Mouse (Mus musculus): ENCODE measurements around the gene Kcnh7. TPM values are rescaled to one million over a fixed set of nuclear protein-coding genes. Genes with fewer than 3 reads are reported as not detected.

Gene Kcnh7
- polyA plus RNA-seq, 1 experiment from 2014 or later: 0.66 TPM

DNA sequence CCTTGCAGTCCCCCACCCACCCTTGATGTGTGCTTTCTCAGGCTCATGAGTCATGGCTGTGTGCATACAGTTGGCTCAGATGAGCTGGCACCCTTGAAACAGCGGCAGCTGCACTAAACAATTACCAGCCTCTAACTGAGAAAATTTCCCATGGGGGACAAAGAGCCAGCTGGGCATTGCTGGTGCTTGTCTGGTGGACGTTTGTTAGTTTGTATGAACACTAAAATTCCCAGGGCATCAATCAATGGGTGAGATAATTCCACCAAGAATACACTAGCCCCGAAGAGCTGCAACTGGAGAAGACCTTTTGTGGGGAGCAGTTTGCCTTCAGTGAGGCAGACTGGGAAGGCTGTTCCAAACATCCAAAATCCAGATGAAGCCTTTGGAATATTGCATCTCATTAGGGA is 376.6 kb downstream of the Kcnh7 start:
- H3K9me3 ChIP-seq (ENCODE audit: control insufficient read depth, low read length): no peaks in the 10 kb centered on the region
- ATAC-seq (replicated peaks; ENCODE audit: low FRiP score, low TSS enrichment, low read depth) (0 out of 2 replicates have a peak, but pooled peaks have one; percentile 55), DNase-seq (ENCODE audit: low spot score) (peak; percentile 51)
- no peak overlapping the region for H3K4me2 ChIP-seq (ENCODE audit: low read length)
- H3K4me3 ChIP-seq (ENCODE audit: low read depth, low read length): no peak overlapping the region
- H3K4me1 ChIP-seq (replicated peaks; ENCODE audit: control insufficient read depth, insufficient read depth, low read length): no peaks in the 10 kb centered on the region
- H3K27me3 ChIP-seq (replicated peaks; ENCODE audit: control insufficient read depth, insufficient read depth, low read length): no peaks in the 10 kb centered on the region
- H3K9ac ChIP-seq (ENCODE audit: low read length): no peak overlapping the region
- H3K27ac ChIP-seq (ENCODE audit: low read depth): no peak overlapping the region
- H3K36me3 ChIP-seq (ENCODE audit: control insufficient read depth, insufficient read depth, low read length): no peaks in the 10 kb centered on the region
- whole genome bisulfite sequencing: 50% methylated on average over 3 of the region's 3 CpGs

DNA sequence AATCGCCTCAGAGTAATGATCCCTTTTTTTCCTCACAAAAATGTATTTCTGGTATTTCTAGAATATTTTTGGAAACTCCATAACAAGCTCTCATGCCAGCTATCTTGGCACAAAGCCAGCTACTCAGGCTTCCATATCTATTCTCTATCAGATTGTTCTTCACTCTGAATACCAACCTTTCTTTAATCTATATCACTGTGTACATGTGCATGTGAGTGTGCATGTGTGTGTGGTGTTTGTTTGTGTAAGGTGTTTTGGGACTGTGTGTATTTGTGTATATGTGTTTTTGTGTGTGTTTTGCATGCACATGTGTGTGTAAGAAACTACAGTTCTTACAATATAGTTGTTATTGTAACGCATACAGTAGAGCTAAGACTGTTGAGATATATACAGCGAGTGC is 377.2 kb downstream of the Kcnh7 start:
- H3K4me2 ChIP-seq (ENCODE audit: low read length): no peak overlapping the region
- no peaks in the 10 kb centered on the region for H3K27me3 ChIP-seq (replicated peaks; ENCODE audit: control insufficient read depth, insufficient read depth, low read length)
- no peak overlapping the region for H3K4me3 ChIP-seq (ENCODE audit: low read depth, low read length)
- no peaks in the 10 kb centered on the region for H3K36me3 ChIP-seq (ENCODE audit: control insufficient read depth, insufficient read depth, low read length)
- no peak for DNase-seq (ENCODE audit: low spot score)
- ATAC-seq (replicated peaks; ENCODE audit: low FRiP score, low TSS enrichment, low read depth): no peak
- H3K4me1 ChIP-seq (replicated peaks; ENCODE audit: control insufficient read depth, insufficient read depth, low read length): no peaks in the 10 kb centered on the region
- H3K27ac ChIP-seq (ENCODE audit: low read depth): no peak overlapping the region
- H3K9me3 ChIP-seq (ENCODE audit: control insufficient read depth, low read length): no peaks in the 10 kb centered on the region
- WGBS: 85% methylated on average over 3 of the region's 3 CpGs
- no peak overlapping the region for H3K9ac ChIP-seq (ENCODE audit: low read length)

DNA sequence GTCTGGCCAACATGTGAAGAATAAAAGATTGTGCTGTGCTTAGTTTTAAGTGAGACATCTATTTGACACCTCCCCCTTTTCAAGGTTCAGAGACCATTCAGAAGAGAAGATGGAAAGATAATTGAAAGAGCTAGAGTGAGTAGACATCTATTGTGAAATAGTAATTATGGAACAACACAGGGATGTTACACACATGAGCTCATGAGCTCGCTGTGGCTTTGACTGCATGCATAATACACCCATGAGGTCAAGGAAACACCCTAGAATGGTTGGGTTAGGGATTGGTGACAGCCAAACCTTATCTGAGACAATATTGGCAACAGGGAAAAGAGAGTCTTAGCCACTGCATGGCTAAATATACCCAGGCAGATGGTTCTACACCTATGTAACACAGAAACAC is 380.1 kb downstream of the Kcnh7 start:
- ATAC-seq (replicated peaks; ENCODE audit: low FRiP score, low TSS enrichment, low read depth): no peak
- H3K27ac ChIP-seq (ENCODE audit: low read depth): no peak overlapping the region
- no peaks in the 10 kb centered on the region for H3K36me3 ChIP-seq (ENCODE audit: control insufficient read depth, insufficient read depth, low read length)
- no peak for DNase-seq (ENCODE audit: low spot score)
- no peak overlapping the region for H3K4me3 ChIP-seq (ENCODE audit: low read depth, low read length)
- WGBS: 72% methylated on average over 1 of the region's 1 CpGs
- H3K9ac ChIP-seq (ENCODE audit: low read length): no peak overlapping the region
- H3K4me2 ChIP-seq (ENCODE audit: low read length): no peak overlapping the region
- H3K4me1 ChIP-seq (replicated peaks; ENCODE audit: control insufficient read depth, insufficient read depth, low read length): no peaks in the 10 kb centered on the region
- no peaks in the 10 kb centered on the region for H3K27me3 ChIP-seq (replicated peaks; ENCODE audit: control insufficient read depth, insufficient read depth, low read length)
- H3K9me3 ChIP-seq (ENCODE audit: control insufficient read depth, low read length): no peaks in the 10 kb centered on the region

GRCm38 (mm10) chr2:62784460-62785038 is 399.5 kb downstream of the Kcnh7 start:
- DNase-seq (ENCODE audit: low spot score) (no peak), ATAC-seq (replicated peaks; ENCODE audit: low FRiP score, low TSS enrichment, low read depth) (peak; percentile 79)
- 68% methylated on average over 2 of the region's 2 CpGs for WGBS
- Histone ChIP-seq H3K27ac (ENCODE audit: low read depth) (no peak overlapping the region), H3K4me2 (ENCODE audit: low read length) (no peak overlapping the region), H3K4me1 (replicated peaks; ENCODE audit: control insufficient read depth, insufficient read depth, low read length) (no peaks in the 10 kb centered on the region), H3K4me3 (ENCODE audit: low read depth, low read length) (no peak overlapping the region), H3K27me3 (replicated peaks; ENCODE audit: control insufficient read depth, insufficient read depth, low read length) (no peaks in the 10 kb centered on the region), H3K36me3 (ENCODE audit: control insufficient read depth, insufficient read depth, low read length) (no peaks in the 10 kb centered on the region), H3K9me3 (ENCODE audit: control insufficient read depth, low read length) (no peaks in the 10 kb centered on the region), H3K9ac (ENCODE audit: low read length) (no peak overlapping the region)

- Histone ChIP-seq H3K4me3 (ENCODE audit: low read depth, low read length) (no peak overlapping the region), H3K36me3 (ENCODE audit: control insufficient read depth, insufficient read depth, low read length) (no peaks in the 10 kb centered on the region), H3K9me3 (ENCODE audit: control insufficient read depth, low read length) (no peaks in the 10 kb centered on the region), H3K27ac (ENCODE audit: low read depth) (no peak overlapping the region), H3K9ac (ENCODE audit: low read length) (no peak overlapping the region), H3K4me2 (ENCODE audit: low read length) (no peak overlapping the region), H3K27me3 (replicated peaks; ENCODE audit: control insufficient read depth, insufficient read depth, low read length) (no peaks in the 10 kb centered on the region), H3K4me1 (replicated peaks; ENCODE audit: control insufficient read depth, insufficient read depth, low read length) (no peaks in the 10 kb centered on the region)
- ATAC-seq (replicated peaks; ENCODE audit: low FRiP score, low TSS enrichment, low read depth): no peak
- DNase-seq (ENCODE audit: low spot score): no peak
- 80% methylated on average over 2 of the region's 2 CpGs for WGBS
These were observed 437.8 kb downstream of the Kcnh7 start for GRCm38 (mm10) chr2:62746256-62746655.

- 81% methylated on average over 2 of the region's 2 CpGs for WGBS
- Histone ChIP-seq H3K9me3 (ENCODE audit: control insufficient read depth, low read length) (no peaks in the 10 kb centered on the region), H3K27me3 (replicated peaks; ENCODE audit: control insufficient read depth, insufficient read depth, low read length) (no peaks in the 10 kb centered on the region), H3K27ac (ENCODE audit: low read depth) (no peak overlapping the region), H3K4me1 (replicated peaks; ENCODE audit: control insufficient read depth, insufficient read depth, low read length) (no peaks in the 10 kb centered on the region), H3K4me3 (ENCODE audit: low read depth, low read length) (no peak overlapping the region), H3K4me2 (ENCODE audit: low read length) (no peak overlapping the region), H3K36me3 (ENCODE audit: control insufficient read depth, insufficient read depth, low read length) (no peaks in the 10 kb centered on the region), H3K9ac (ENCODE audit: low read length) (no peak overlapping the region)
- ATAC-seq (replicated peaks; ENCODE audit: low FRiP score, low TSS enrichment, low read depth) (no peak), DNase-seq (ENCODE audit: low spot score) (no peak)
These were observed 441.0 kb downstream of the Kcnh7 start for GRCm38 (mm10) chr2:62743098-62743497.

DNA sequence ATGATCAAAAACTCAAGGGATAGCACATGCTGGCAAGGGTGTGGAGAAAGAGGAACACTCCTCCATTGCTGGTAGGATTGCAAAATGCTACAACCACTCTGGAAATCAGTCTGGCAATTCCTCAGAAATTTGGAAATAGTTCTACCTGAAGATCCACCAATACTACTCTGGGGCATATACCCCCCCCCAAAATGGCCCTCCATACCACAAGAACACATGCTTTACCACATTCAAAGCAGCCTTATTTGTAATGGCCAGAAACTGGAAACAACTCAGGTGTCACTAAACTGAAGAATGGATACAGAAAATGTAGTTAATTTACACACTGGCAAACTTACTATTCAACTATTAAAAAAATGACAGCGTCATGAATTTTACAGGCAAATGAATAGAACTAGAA is 453.4 kb downstream of the Kcnh7 start:
- 82% methylated on average over 1 of the region's 1 CpGs for WGBS
- no peak overlapping the region for H3K9ac ChIP-seq (ENCODE audit: low read length)
- H3K9me3 ChIP-seq (ENCODE audit: control insufficient read depth, low read length): no peaks in the 10 kb centered on the region
- no peaks in the 10 kb centered on the region for H3K36me3 ChIP-seq (ENCODE audit: control insufficient read depth, insufficient read depth, low read length)
- no peak for DNase-seq (ENCODE audit: low spot score)
- no peaks in the 10 kb centered on the region for H3K27me3 ChIP-seq (replicated peaks; ENCODE audit: control insufficient read depth, insufficient read depth, low read length)
- H3K27ac ChIP-seq (ENCODE audit: low read depth): no peak overlapping the region
- ATAC-seq (replicated peaks; ENCODE audit: low FRiP score, low TSS enrichment, low read depth): no peak
- H3K4me2 ChIP-seq (ENCODE audit: low read length): no peak overlapping the region
- no peaks in the 10 kb centered on the region for H3K4me1 ChIP-seq (replicated peaks; ENCODE audit: control insufficient read depth, insufficient read depth, low read length)
- no peak overlapping the region for H3K4me3 ChIP-seq (ENCODE audit: low read depth, low read length)

DNA sequence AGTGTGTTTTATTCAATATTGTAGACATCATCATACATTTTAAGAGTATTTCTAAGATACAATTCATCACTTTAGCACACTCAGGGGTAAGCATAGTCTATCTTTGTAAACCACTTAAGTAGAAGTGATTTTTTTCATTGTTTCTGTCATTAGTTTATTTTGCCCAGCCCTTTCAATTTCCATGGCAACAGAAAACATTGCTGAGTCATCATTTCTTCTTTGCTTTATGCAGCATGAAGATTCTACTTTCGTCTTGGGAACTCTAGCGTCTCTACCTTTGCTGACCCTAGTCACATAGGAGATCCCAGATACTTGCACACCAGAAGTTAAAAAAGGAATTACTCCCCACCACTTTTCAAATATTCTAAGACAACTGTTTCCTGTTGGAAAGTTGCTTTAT is 456.4 kb downstream of the Kcnh7 start:
- H3K27ac ChIP-seq (ENCODE audit: low read depth): no peak overlapping the region
- WGBS: 92% methylated on average over 2 of the region's 2 CpGs
- no peak for DNase-seq (ENCODE audit: low spot score)
- no peak overlapping the region for H3K9ac ChIP-seq (ENCODE audit: low read length)
- no peaks in the 10 kb centered on the region for H3K4me1 ChIP-seq (replicated peaks; ENCODE audit: control insufficient read depth, insufficient read depth, low read length)
- no peaks in the 10 kb centered on the region for H3K9me3 ChIP-seq (ENCODE audit: control insufficient read depth, low read length)
- no peak overlapping the region for H3K4me2 ChIP-seq (ENCODE audit: low read length)
- H3K36me3 ChIP-seq (ENCODE audit: control insufficient read depth, insufficient read depth, low read length): no peaks in the 10 kb centered on the region
- no peak overlapping the region for H3K4me3 ChIP-seq (ENCODE audit: low read depth, low read length)
- H3K27me3 ChIP-seq (replicated peaks; ENCODE audit: control insufficient read depth, insufficient read depth, low read length): no peaks in the 10 kb centered on the region
- ATAC-seq (replicated peaks; ENCODE audit: low FRiP score, low TSS enrichment, low read depth): no peak

DNA sequence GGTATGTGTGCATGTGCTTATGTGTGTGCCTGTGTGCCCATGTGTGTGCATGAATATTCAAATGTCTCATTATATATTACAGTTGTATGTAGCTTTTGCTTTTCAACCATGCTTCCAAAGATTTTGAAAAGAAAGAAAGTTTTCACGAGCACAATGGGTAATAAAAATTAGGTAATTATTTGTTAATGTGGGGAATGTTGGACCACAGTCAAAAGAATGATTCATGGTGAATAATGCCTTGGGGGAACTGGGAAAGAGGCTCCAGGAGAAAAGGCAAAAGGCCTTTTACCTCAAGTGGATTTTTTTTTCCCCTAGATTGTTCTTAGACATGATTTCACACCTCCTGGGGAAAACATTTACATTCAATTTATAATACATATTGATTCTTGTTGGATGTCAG is 458.1 kb downstream of the Kcnh7 start:
- Histone ChIP-seq H3K27me3 (replicated peaks; ENCODE audit: control insufficient read depth, insufficient read depth, low read length) (no peaks in the 10 kb centered on the region), H3K27ac (ENCODE audit: low read depth) (no peak overlapping the region), H3K4me2 (ENCODE audit: low read length) (no peak overlapping the region), H3K9ac (ENCODE audit: low read length) (no peak overlapping the region), H3K4me3 (ENCODE audit: low read depth, low read length) (no peak overlapping the region), H3K9me3 (ENCODE audit: control insufficient read depth, low read length) (no peaks in the 10 kb centered on the region), H3K36me3 (ENCODE audit: control insufficient read depth, insufficient read depth, low read length) (no peaks in the 10 kb centered on the region), H3K4me1 (replicated peaks; ENCODE audit: control insufficient read depth, insufficient read depth, low read length) (no peaks in the 10 kb centered on the region)
- ATAC-seq (replicated peaks; ENCODE audit: low FRiP score, low TSS enrichment, low read depth) (no peak), DNase-seq (ENCODE audit: low spot score) (no peak)
- WGBS: 57% methylated on average over 1 of the region's 1 CpGs

Measured in intestine, embryonic 14.5 days (tissue).